Mouse (Mus musculus): ENCODE results near the gene Cavin1.

GRCm38 (mm10) chr11:101003025-101003685 is 32.5 kb upstream of the Cavin1 start:
- TF ChIP-seq POLR2A (IDR thresholded peaks at IDR 0.05; ENCODE audit: low read depth, low read length) (no peak), CTCF (conservative IDR thresholded peaks at IDR 0.05; ENCODE audit: insufficient read depth, insufficient read length, low read depth, low read length) (no peak)

All from kidney, adult 2 months (tissue).